Mouse (Mus musculus): ENCODE measurements around the gene Taok2.

The Taok2 gene

GRCm38 (mm10) chr7:126870520-126870891 is 14.0 kb downstream of the Taok2 start:
- no peak for DNase-seq (ENCODE audit: low spot score)

GRCm38 (mm10) chr7:126869780-126870519 is 14.6 kb downstream of the Taok2 start:
- DNase-seq (ENCODE audit: low spot score), result no peak

- no peak for DNase-seq (ENCODE audit: low spot score)
Observed at GRCm38 (mm10) chr7:126868003-126868402, 16.5 kb downstream of the Taok2 start.

- DNase-seq (ENCODE audit: low spot score), result no peak
Observed at GRCm38 (mm10) chr7:126867534-126867933, 17.0 kb downstream of the Taok2 start.

GRCm38 (mm10) chr7:126863791-126864190 is 20.7 kb downstream of the Taok2 start:
- no peak for DNase-seq (ENCODE audit: low spot score)

- peak; percentile 91 for DNase-seq (ENCODE audit: low spot score)
Observed at GRCm38 (mm10) chr7:126862147-126862784, 22.2 kb downstream of the Taok2 start, which contains the start of gene Ino80e. Gene Ino80e, minus strand, starts transcription at chr7:126862377.

GRCm38 (mm10) chr7:126861429-126862130 is 22.9 kb downstream of the Taok2 start, which contains the start of gene Hirip3:
Gene Hirip3, plus strand, starts transcription at chr7:126861972.
- DNase-seq (ENCODE audit: low spot score), result peak; percentile 96

GRCm38 (mm10) chr7:126860987-126861386 is 23.5 kb downstream of the Taok2 start:
- DNase-seq (ENCODE audit: low spot score), result no peak

- no peak for DNase-seq (ENCODE audit: low spot score)
Observed at GRCm38 (mm10) chr7:126856741-126857420, 27.6 kb downstream of the Taok2 start.

- DNase-seq (ENCODE audit: low spot score), result no peak
Observed at GRCm38 (mm10) chr7:126855641-126856040, 28.9 kb downstream of the Taok2 start.

- DNase-seq (ENCODE audit: low spot score), result no peak
Observed at GRCm38 (mm10) chr7:126853454-126853853, 31.0 kb downstream of the Taok2 start.

- no peak for DNase-seq (ENCODE audit: low spot score)
Observed at GRCm38 (mm10) chr7:126851192-126851591, 33.3 kb downstream of the Taok2 start.

GRCm38 (mm10) chr7:126850161-126850560 is 34.3 kb downstream of the Taok2 start:
- DNase-seq (ENCODE audit: low spot score), result no peak

GRCm38 (mm10) chr7:126848794-126849193 is 35.7 kb downstream of the Taok2 start:
- DNase-seq (ENCODE audit: low spot score), result no peak

GRCm38 (mm10) chr7:126847421-126848398 is 36.8 kb downstream of the Taok2 start:
- DNase-seq (ENCODE audit: low spot score), result peak; percentile 30

- DNase-seq (ENCODE audit: low spot score), result no peak
Observed at GRCm38 (mm10) chr7:126847116-126847420, 37.4 kb downstream of the Taok2 start, which contains the start of gene Doc2a. Gene Doc2a, plus strand, starts transcription at chr7:126847416.

GRCm38 (mm10) chr7:126845516-126845915 is 39.0 kb downstream of the Taok2 start:
- DNase-seq (ENCODE audit: low spot score), result no peak

GRCm38 (mm10) chr7:126843276-126843675 is 41.2 kb downstream of the Taok2 start:
- DNase-seq (ENCODE audit: low spot score), result no peak

GRCm38 (mm10) chr7:126833294-126833693 is 51.2 kb downstream of the Taok2 start:
- DNase-seq (ENCODE audit: low spot score), result no peak

- peak; percentile 79 for DNase-seq (ENCODE audit: low spot score)
Observed at GRCm38 (mm10) chr7:126832036-126832598, 52.4 kb downstream of the Taok2 start.

GRCm38 (mm10) chr7:126831539-126831938 is 53.0 kb downstream of the Taok2 start, which contains the start of gene 4930451I11Rik:
Gene 4930451I11Rik, minus strand, starts transcription at chr7:126831639.
- DNase-seq (ENCODE audit: low spot score), result no peak

Measured in yolk sac, embryonic 10.5 days (tissue).